Mouse (Mus musculus) ES-E14 (cell line): ENCODE results near the gene Cdh18. TPM values are rescaled to one million over a fixed set of nuclear protein-coding genes. Genes with fewer than 3 reads are reported as not detected.
"Not testable (repeated sequence)": the region's sequence is repeated elsewhere in the genome, so short reads cannot be mapped to it uniquely, and the experiment has no call there.

Experiments
- DNase-seq: peaks from one replicate; pipeline ENCODE4 v3.0.0-alpha.2; 2013; ENCODE audit warnings: low read depth, low spot score
- H3K27ac ChIP-seq: 2 replicates; pipeline ENCODE4 v1.5.1; 2012; ENCODE audit warnings: low read depth, mild to moderate bottlenecking, low read length, moderate library complexity, mixed read lengths; ENCODE audit not compliant: poor library complexity, insufficient read depth, severe bottlenecking
- H3K36me3 ChIP-seq: 2 replicates; pipeline ENCODE4 v1.6.1; 2012; ENCODE audit warnings: mild to moderate bottlenecking, low read length, moderate library complexity, mixed read lengths; ENCODE audit not compliant: control insufficient read depth, poor library complexity, insufficient read depth, severe bottlenecking
- H3K4me1 ChIP-seq, 2 experiments: fragments of 150-350 bp in 1 of 2; sonication (generic) in 1 of 2; 2 replicates each; pipeline ENCODE4 v1.6.1; 2012; ENCODE audit warnings: low read length in 2 of 2, mild to moderate bottlenecking in 1 of 2, mixed read lengths in 1 of 2; ENCODE audit not compliant: control insufficient read depth in 2 of 2, insufficient read depth in 2 of 2, poor library complexity in 1 of 2
- H3K4me3 ChIP-seq, 2 experiments: fragments of 150-350 bp in 1 of 2; sonication (generic) in 1 of 2; 2 replicates each; pipeline ENCODE4 v1.5.1; 2012; ENCODE audit warnings: low read length in 2 of 2, low read depth in 1 of 2, mild to moderate bottlenecking in 1 of 2, mixed read lengths in 1 of 2; ENCODE audit not compliant: insufficient read depth in 1 of 2, poor library complexity in 1 of 2, severe bottlenecking in 1 of 2
- H3K9ac ChIP-seq: 2 replicates; pipeline ENCODE4 v1.6.1; 2012; ENCODE audit warnings: low read depth, mild to moderate bottlenecking, low read length, mixed read lengths; ENCODE audit not compliant: poor library complexity, insufficient read depth, severe bottlenecking
- H3K9me3 ChIP-seq: fragments of 150-350 bp; sonication (generic); 2 replicates; pipeline ENCODE4 v1.6.1; 2012; ENCODE audit warnings: low read depth, mild to moderate bottlenecking, low read length; ENCODE audit not compliant: control insufficient read depth, insufficient read depth
- CHD2 ChIP-seq: IDR thresholded peaks from 2 replicates; pipeline ENCODE4 v1.6.1; 2014; ENCODE audit warnings: mild to moderate bottlenecking, low read depth, low read length, inconsistent platforms
- HCFC1 ChIP-seq: IDR thresholded peaks from 2 replicates; pipeline ENCODE4 v1.6.1; 2012; ENCODE audit warnings: low read length, inconsistent platforms, borderline replicate concordance; ENCODE audit not compliant: insufficient read depth
- MAFK ChIP-seq: IDR thresholded peaks from 2 replicates; pipeline ENCODE4 v1.6.1; 2014; ENCODE audit warnings: mild to moderate bottlenecking, low read depth, low read length, inconsistent platforms; ENCODE audit not compliant: insufficient read depth
- ZC3H11A ChIP-seq: IDR thresholded peaks from 2 replicates; pipeline ENCODE4 v1.6.1; 2012; ENCODE audit warnings: low read depth, mild to moderate bottlenecking, inconsistent platforms, low read length, borderline replicate concordance
- ZNF384 ChIP-seq: IDR thresholded peaks from 2 replicates; pipeline ENCODE4 v1.6.1; 2012; ENCODE audit warnings: low read depth, low read length, inconsistent platforms
- in situ Hi-C, 2 experiments: fragments of 600-800 bp; cut with MboI; formaldehyde crosslinking; loops; one replicate each; pipeline ENCODE4 v1.15.1; 2025; ENCODE audit warnings: low sequenced_read_pairs in 2 of 2, inconsistent platforms in 1 of 2; ENCODE audit not compliant: unreplicated experiment in 2 of 2
- total RNA-seq: library from RNA; depleted of rRNA; stranded (reverse); fragments of 300-350 nt; gene quantifications from 2 replicates; pipeline ENCODE4 v1.2.3, GENCODE M21; 2012

The Cdh18 gene
- total RNA-seq, 1 experiment, result 0.54 TPM

GRCm38 (mm10) chr15:23046127-23046785, 497.4 kb downstream of the Cdh18 start:
- H3K9me3 ChIP-seq, result no peaks in the 10 kb centered on the region
- DNase-seq, result no peak
- H3K9ac ChIP-seq, result no peak overlapping the region
- H3K4me3 ChIP-seq, result no peak overlapping the region
- H3K4me1 ChIP-seq, result no peaks in the 10 kb centered on the region
- in situ Hi-C loops, result no loop called here
- no peaks in the 10 kb centered on the region for H3K36me3 ChIP-seq
- H3K27ac ChIP-seq, result no peak overlapping the region
- TF ChIP-seq CHD2 (no peak), ZC3H11A (no peak), MAFK (no peak), ZNF384 (no peak), HCFC1 (no peak)

- TF ChIP-seq CHD2 (no peak), ZC3H11A (no peak), HCFC1 (no peak), ZNF384 (no peak), MAFK (no peak)
- Histone ChIP-seq H3K4me3 (no peak overlapping the region), H3K9me3 (no peaks in the 10 kb centered on the region), H3K36me3 (no peaks in the 10 kb centered on the region), H3K4me1 (no peaks in the 10 kb centered on the region), H3K27ac (no peak overlapping the region), H3K9ac (no peak overlapping the region)
- no peak for DNase-seq
- in situ Hi-C loops, result no loop called here
These were observed 503.2 kb downstream of the Cdh18 start for GRCm38 (mm10) chr15:23052006-23052405.

- H3K36me3 ChIP-seq, in situ Hi-C loops, H3K4me3 ChIP-seq, H3K27ac ChIP-seq, H3K4me1 ChIP-seq, H3K9ac ChIP-seq, H3K9me3 ChIP-seq, DNase-seq: not testable (repeated sequence)
These were observed 536.5 kb downstream of the Cdh18 start for GRCm38 (mm10) chr15:23085326-23085725.

GRCm38 (mm10) chr15:23087535-23087934, 538.7 kb downstream of the Cdh18 start:
- Histone ChIP-seq H3K27ac (no peak overlapping the region), H3K9ac (no peak overlapping the region), H3K9me3 (no peaks in the 10 kb centered on the region), H3K36me3 (no peaks in the 10 kb centered on the region), H3K4me3 (no peak overlapping the region), H3K4me1 (no peaks in the 10 kb centered on the region)
- in situ Hi-C loops, result no loop called here
- TF ChIP-seq HCFC1, result no peak
- TF ChIP-seq ZC3H11A, result no peak
- no peak for DNase-seq

GRCm38 (mm10) chr15:23096601-23097000, 547.8 kb downstream of the Cdh18 start:
- Histone ChIP-seq H3K4me1 (no peaks in the 10 kb centered on the region), H3K36me3 (no peaks in the 10 kb centered on the region), H3K9me3 (no peaks in the 10 kb centered on the region), H3K9ac (no peak overlapping the region), H3K4me3 (no peak overlapping the region), H3K27ac (no peak overlapping the region)
- in situ Hi-C loops, result no loop called here
- no peak for DNase-seq
- TF ChIP-seq ZNF384 (no peak), CHD2 (no peak), ZC3H11A (no peak), MAFK (no peak), HCFC1 (no peak)
